Mouse (Mus musculus) erythroblast, embryonic 14.5 days (primary cell): ENCODE data around the gene Nol3. TPM values are rescaled to one million over a fixed set of nuclear protein-coding genes. Genes with fewer than 3 reads are reported as not detected.

Source experiments
- H3K27me3 ChIP-seq: 2 replicates; pipeline ENCODE4 v1.6.1; 2012; ENCODE audit warnings: inconsistent platforms; ENCODE audit not compliant: control insufficient read depth
- H3K36me3 ChIP-seq: 2 replicates; pipeline ENCODE4 v1.6.1; 2012; ENCODE audit warnings: mild to moderate bottlenecking, inconsistent platforms; ENCODE audit not compliant: control insufficient read depth
- H3K4me1 ChIP-seq: 2 replicates; pipeline ENCODE4 v1.6.1; 2012; ENCODE audit warnings: inconsistent platforms; ENCODE audit not compliant: control insufficient read depth
- H3K4me3 ChIP-seq: replicated peaks from 2 replicates; pipeline ENCODE3; 2012; ENCODE audit warnings: moderate library complexity, mild to moderate bottlenecking, inconsistent platforms
- H3K9me3 ChIP-seq: 2 replicates; pipeline ENCODE4 v1.6.1; 2012; ENCODE audit warnings: low read length, inconsistent platforms, mixed read lengths; ENCODE audit not compliant: control insufficient read depth
- GATA1 ChIP-seq: IDR thresholded peaks from 2 replicates; pipeline ENCODE4 v1.6.1; 2012; ENCODE audit warnings: low read length, inconsistent platforms, mixed read lengths
- TAL1 ChIP-seq: IDR thresholded peaks from 3 replicates; pipeline ENCODE4 v1.6.1; 2012; ENCODE audit warnings: low read length, inconsistent platforms, mixed read lengths
- polyA plus RNA-seq: library from polyadenylated mRNA; stranded (reverse); fragments of >175 nt; gene quantifications from 2 replicates; pipeline ENCODE4 v1.2.3, GENCODE M21; 2012

Gene Nol3
- polyA plus RNA-seq, 1 experiment = not detected

- Histone ChIP-seq H3K9me3 (no peaks in the 10 kb centered on the region), H3K36me3 (peaks cover 64% of the 10 kb centered on the region), H3K27me3 (peaks cover 2% of the 10 kb centered on the region), H3K4me3 (no peak overlapping the region), H3K4me1 (peaks cover 40% of the 10 kb centered on the region)
- TF ChIP-seq GATA1 (no peak), TAL1 (no peak)
These were observed 23.0 kb upstream of the Nol3 start for GRCm38 (mm10) chr8:105252680-105253537.

- peaks cover 11% of the 10 kb centered on the region for H3K27me3 ChIP-seq
- peaks cover 41% of the 10 kb centered on the region for H3K4me1 ChIP-seq
- peaks cover 58% of the 10 kb centered on the region for H3K36me3 ChIP-seq
- H3K4me3 ChIP-seq = peak overlapping the region; percentile 83
- TF ChIP-seq GATA1 (no peak), TAL1 (no peak)
- no peaks in the 10 kb centered on the region for H3K9me3 ChIP-seq
These were observed 22.2 kb upstream of the Nol3 start for GRCm38 (mm10) chr8:105253766-105254151.

GRCm38 (mm10) chr8:105254152-105254965 lies 21.6 kb upstream of the Nol3 start:
- TF ChIP-seq GATA1 (no peak), TAL1 (no peak)
- H3K27me3 ChIP-seq = peaks cover 17% of the 10 kb centered on the region
- H3K36me3 ChIP-seq = peaks cover 56% of the 10 kb centered on the region

GRCm38 (mm10) chr8:105254966-105255350 lies 21.0 kb upstream of the Nol3 start, which contains the start of gene B3gnt9:
Gene B3gnt9, minus strand, starts transcription at chr8:105255153.
- peak within 1 kb of the TSS; percentile 83 for H3K4me3 ChIP-seq
- H3K9me3 ChIP-seq = no peaks in the 10 kb centered on the region; the same call in 1 of the 2 replicates
- TF ChIP-seq TAL1 = no peak
- TF ChIP-seq GATA1 = no peak
- H3K27me3 ChIP-seq = peaks cover 23% of the 10 kb centered on the region
- peaks cover 50% of the 10 kb centered on the region for H3K36me3 ChIP-seq
- peaks cover 53% of the 10 kb centered on the region for H3K4me1 ChIP-seq

More at GRCm38 (mm10) chr8:105254152-105254965, 21.6 kb upstream of the Nol3 start:
- Histone ChIP-seq H3K4me3 (peak overlapping the region; percentile 83), H3K9me3 (no peaks in the 10 kb centered on the region; the same call in 1 of the 2 replicates), H3K4me1 (peaks cover 47% of the 10 kb centered on the region)

- Histone ChIP-seq H3K27me3 (peaks cover 44% of the 10 kb centered on the region), H3K4me1 (peaks cover 69% of the 10 kb centered on the region), H3K4me3 (no peak overlapping the region), H3K9me3 (peaks cover 4% of the 10 kb centered on the region), H3K36me3 (peaks cover 27% of the 10 kb centered on the region)
- TF ChIP-seq TAL1 (no peak), GATA1 (no peak)
These were observed 18.4 kb upstream of the Nol3 start for GRCm38 (mm10) chr8:105257318-105258114.

- Histone ChIP-seq H3K9me3 (peaks cover 4% of the 10 kb centered on the region), H3K36me3 (peaks cover 12% of the 10 kb centered on the region), H3K4me1 (peaks cover 66% of the 10 kb centered on the region), H3K27me3 (peaks cover 58% of the 10 kb centered on the region), H3K4me3 (peak overlapping the region; percentile 40)
- no peak for TF ChIP-seq GATA1
- no peak for TF ChIP-seq TAL1
These were observed 16.8 kb upstream of the Nol3 start for GRCm38 (mm10) chr8:105258911-105259720.

- peaks cover 12% of the 10 kb centered on the region for H3K36me3 ChIP-seq
- H3K9me3 ChIP-seq = peaks cover 4% of the 10 kb centered on the region
- peaks cover 64% of the 10 kb centered on the region for H3K27me3 ChIP-seq
- peak overlapping the region; percentile 40 for H3K4me3 ChIP-seq
- no peak for TF ChIP-seq GATA1
- TF ChIP-seq TAL1 = no peak
- peaks cover 66% of the 10 kb centered on the region for H3K4me1 ChIP-seq
These were observed 16.1 kb upstream of the Nol3 start for GRCm38 (mm10) chr8:105259721-105260320.

- peaks cover 71% of the 10 kb centered on the region for H3K27me3 ChIP-seq
- H3K9me3 ChIP-seq = peaks cover 4% of the 10 kb centered on the region
- TF ChIP-seq TAL1 (no peak), GATA1 (no peak)
- peaks cover 66% of the 10 kb centered on the region for H3K4me1 ChIP-seq
- H3K36me3 ChIP-seq = peaks cover 12% of the 10 kb centered on the region
- H3K4me3 ChIP-seq = no peak overlapping the region
These were observed 15.4 kb upstream of the Nol3 start for GRCm38 (mm10) chr8:105260371-105261099.
